Comparison of ENCODE assay signal across 15 mouse cellular contexts in the genomic region with DNA sequence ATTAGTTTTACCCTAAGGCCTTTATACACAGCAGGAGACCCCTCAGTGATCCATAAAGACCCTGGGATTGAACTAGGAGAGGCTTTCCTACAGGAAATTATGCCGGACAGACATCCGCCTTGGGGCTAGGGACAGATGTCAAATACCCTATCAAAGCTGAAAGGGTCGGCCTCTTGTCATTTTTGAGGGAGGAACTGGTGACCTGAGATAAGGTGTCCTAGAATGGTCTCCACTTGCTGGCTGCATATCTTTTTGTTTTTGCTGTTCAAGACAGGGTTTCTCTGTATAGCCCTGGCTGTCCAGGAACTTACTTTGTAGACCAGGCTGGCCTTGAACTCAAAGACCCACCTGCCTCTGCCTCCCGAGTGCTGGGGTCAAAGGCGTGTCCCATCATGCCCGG.
"Had no signal": no experiment of that assay in that cellular context is flagged by ENCODE, and none has a peak within 500 bp of the region (broad histone marks: within the 10 kb centered on the region; RNA-seq: fewer than 3 reads in every experiment).

No protein-coding gene starts in this region.

- H3K27me3 ChIP-seq: limb, embryonic 15.5 days; midbrain, embryonic 13.5 days; neural tube, embryonic 15.5 days had no signal

- H3K4me2 ChIP-seq: limb, embryonic 15.5 days; lung, embryonic 14.5 days; midbrain, embryonic 13.5 days; neural tube, embryonic 15.5 days had no signal

- H3K4me1 ChIP-seq: limb, embryonic 15.5 days; midbrain, embryonic 13.5 days had no signal

- ATAC-seq: inflammation-experienced regulatory T-cells, adult 6 months; intestine, postnatal 0 days; midbrain, embryonic 13.5 days had no signal

- H3K4me3 ChIP-seq: left cerebral cortex, adult 2 months; limb, embryonic 15.5 days; midbrain, embryonic 13.5 days; myocyte; neural tube, embryonic 15.5 days had no signal

- H3K9me3 ChIP-seq: limb, embryonic 15.5 days; midbrain, embryonic 13.5 days; neural tube, embryonic 15.5 days had no signal

- H3K27ac ChIP-seq: left cerebral cortex, adult 2 months; limb, embryonic 15.5 days; macrophage; midbrain, embryonic 13.5 days; neural tube, embryonic 15.5 days; stomach, postnatal 0 days had no signal

- DNase-seq: kidney, adult 8-10 months; kidney, postnatal 25 days; lung, embryonic 14.5 days; lung, postnatal 14 days; thymus, adult 18-20 months; thymus, postnatal 25 days had no signal

- H3K9ac ChIP-seq: limb, embryonic 15.5 days; lung, embryonic 14.5 days; midbrain, embryonic 13.5 days; neural tube, embryonic 15.5 days had no signal
